Mouse (Mus musculus): ENCODE measurements around the gene Tstd3. TPM values are rescaled to one million over a fixed set of nuclear protein-coding genes. Genes with fewer than 3 reads are reported as not detected.

The Tstd3 gene
- polyA plus RNA-seq, 1 experiment from 2014 or later: 26.7 TPM

GRCm38 (mm10) chr4:21726912-21727614 is 39.9 kb downstream of the Tstd3 start:
- WGBS: 2% methylated on average over 22 of the region's 22 CpGs
- Histone ChIP-seq H3K4me1 (peaks cover 6% of the 10 kb centered on the region; the same call in 1 of the 2 replicates), H3K36me3 (no peaks in the 10 kb centered on the region; the same call in 1 of the 2 replicates), H3K27ac (peak overlapping the region; percentile 92), H3K4me3 (peak overlapping the region; percentile 93), H3K9me3 (no peaks in the 10 kb centered on the region), H3K27me3 (ENCODE audit: insufficient read depth, poor library complexity, severe bottlenecking) (no peaks in the 10 kb centered on the region)
- DNase-seq (ENCODE audit: low spot score): no peak

GRCm38 (mm10) chr4:21722752-21723334 is 44.2 kb downstream of the Tstd3 start:
- H3K9me3 ChIP-seq: no peaks in the 10 kb centered on the region
- no peak overlapping the region for H3K27ac ChIP-seq
- WGBS: 61% methylated on average over 7 of the region's 7 CpGs
- no peak for DNase-seq (ENCODE audit: low spot score)
- H3K36me3 ChIP-seq: no peaks in the 10 kb centered on the region
- H3K27me3 ChIP-seq (ENCODE audit: insufficient read depth, poor library complexity, severe bottlenecking): no peaks in the 10 kb centered on the region; the same call in 1 of the 2 replicates
- H3K4me3 ChIP-seq: no peak overlapping the region
- no peaks in the 10 kb centered on the region for H3K4me1 ChIP-seq

GRCm38 (mm10) chr4:21712147-21712546 is 54.9 kb downstream of the Tstd3 start:
- Histone ChIP-seq H3K4me3 (no peak overlapping the region), H3K27ac (no peak overlapping the region), H3K4me1 (no peaks in the 10 kb centered on the region), H3K36me3 (no peaks in the 10 kb centered on the region), H3K9me3 (no peaks in the 10 kb centered on the region), H3K27me3 (ENCODE audit: insufficient read depth, poor library complexity, severe bottlenecking) (peaks cover 5% of the 10 kb centered on the region; the same call in 1 of the 2 replicates)
- WGBS: 4% methylated on average over 13 of the region's 13 CpGs
- peak; percentile 95 for DNase-seq (ENCODE audit: low spot score)

Other genes with a start within 250 kb of the Tstd3 start
- not detected in 2 replicates for gene Prdm13, start 81.2 kb downstream of the Tstd3 start, polyA plus RNA-seq (2016; fragmentation: Nextera tagmentation; extraction: Ambion mirVana)
- gene Ccnc, start 39.5 kb downstream of the Tstd3 start, polyA plus RNA-seq (2016; fragmentation: Nextera tagmentation; extraction: Ambion mirVana): 31.2 and 36.0 TPM in 2 replicates
- gene Usp45, start 56 bp downstream of the Tstd3 start, polyA plus RNA-seq (2016; fragmentation: Nextera tagmentation; extraction: Ambion mirVana): 8.9 and 9.5 TPM in 2 replicates
- gene Pnisr, start 80.4 kb upstream of the Tstd3 start, polyA plus RNA-seq (2016; fragmentation: Nextera tagmentation; extraction: Ambion mirVana): 88.8 and 103 TPM in 2 replicates
- gene Coq3, start 112.5 kb upstream of the Tstd3 start, polyA plus RNA-seq (2016; fragmentation: Nextera tagmentation; extraction: Ambion mirVana): 17.8 and 18.2 TPM in 2 replicates
- gene Faxc, start 164.1 kb upstream of the Tstd3 start, polyA plus RNA-seq (2016; fragmentation: Nextera tagmentation; extraction: Ambion mirVana): 3.9 and 4.4 TPM in 2 replicates